Mouse (Mus musculus): Measurements from ENCODE around the gene Atp6v1g1.

Atp6v1g1 gene

GRCm38 (mm10) chr4:63547799-63548198, 3.2 kb downstream of the Atp6v1g1 start:
- peak; percentile 30 for DNase-seq

GRCm38 (mm10) chr4:63548491-63548890, 3.9 kb downstream of the Atp6v1g1 start:
- DNase-seq, result no peak

- no peak for DNase-seq
Measured at GRCm38 (mm10) chr4:63550908-63551307, 6.3 kb downstream of the Atp6v1g1 start.

GRCm38 (mm10) chr4:63552865-63553264, 8.3 kb downstream of the Atp6v1g1 start:
- DNase-seq, result no peak

GRCm38 (mm10) chr4:63553789-63554576, 9.4 kb downstream of the Atp6v1g1 start:
- no peak for DNase-seq

- no peak for DNase-seq
Measured at GRCm38 (mm10) chr4:63554616-63555015, 10.0 kb downstream of the Atp6v1g1 start.

GRCm38 (mm10) chr4:63555111-63555510, 10.5 kb downstream of the Atp6v1g1 start:
- no peak for DNase-seq

GRCm38 (mm10) chr4:63556665-63557064, 12.1 kb downstream of the Atp6v1g1 start:
- no peak for DNase-seq

GRCm38 (mm10) chr4:63557124-63558059, 12.8 kb downstream of the Atp6v1g1 start:
- peak; percentile 25 for DNase-seq

GRCm38 (mm10) chr4:63558407-63559081, 14.0 kb downstream of the Atp6v1g1 start, which contains the start of gene Tmem268:
Gene Tmem268, plus strand, starts transcription at chr4:63558781.
- peak; percentile 85 for DNase-seq

- DNase-seq, result no peak
Measured at GRCm38 (mm10) chr4:63559127-63559697, 14.6 kb downstream of the Atp6v1g1 start.

- DNase-seq, result peak; percentile 23
Measured at GRCm38 (mm10) chr4:63560079-63560478, 15.5 kb downstream of the Atp6v1g1 start.

GRCm38 (mm10) chr4:63561861-63562675, 17.5 kb downstream of the Atp6v1g1 start:
- DNase-seq, result no peak

- no peak for DNase-seq
Measured at GRCm38 (mm10) chr4:63562742-63563141, 18.2 kb downstream of the Atp6v1g1 start.

GRCm38 (mm10) chr4:63567712-63568390, 23.3 kb downstream of the Atp6v1g1 start:
- DNase-seq, result no peak

GRCm38 (mm10) chr4:63569322-63569721, 24.8 kb downstream of the Atp6v1g1 start:
- DNase-seq, result no peak

GRCm38 (mm10) chr4:63570208-63570781, 25.7 kb downstream of the Atp6v1g1 start:
- no peak for DNase-seq

GRCm38 (mm10) chr4:63572621-63573020, 28.0 kb downstream of the Atp6v1g1 start:
- DNase-seq, result no peak

GRCm38 (mm10) chr4:63579649-63580048, 35.1 kb downstream of the Atp6v1g1 start:
- no peak for DNase-seq

- DNase-seq, result no peak
Measured at GRCm38 (mm10) chr4:63580078-63580477, 35.5 kb downstream of the Atp6v1g1 start.

GRCm38 (mm10) chr4:63582580-63582979, 38.0 kb downstream of the Atp6v1g1 start:
- DNase-seq, result no peak
